Mouse (Mus musculus): ENCODE results near the gene 2010300C02Rik.
"Not testable (repeated sequence)": the region's sequence is repeated elsewhere in the genome, so short reads cannot be mapped to it uniquely, and the experiment has no call there.

The 2010300C02Rik gene

DNA sequence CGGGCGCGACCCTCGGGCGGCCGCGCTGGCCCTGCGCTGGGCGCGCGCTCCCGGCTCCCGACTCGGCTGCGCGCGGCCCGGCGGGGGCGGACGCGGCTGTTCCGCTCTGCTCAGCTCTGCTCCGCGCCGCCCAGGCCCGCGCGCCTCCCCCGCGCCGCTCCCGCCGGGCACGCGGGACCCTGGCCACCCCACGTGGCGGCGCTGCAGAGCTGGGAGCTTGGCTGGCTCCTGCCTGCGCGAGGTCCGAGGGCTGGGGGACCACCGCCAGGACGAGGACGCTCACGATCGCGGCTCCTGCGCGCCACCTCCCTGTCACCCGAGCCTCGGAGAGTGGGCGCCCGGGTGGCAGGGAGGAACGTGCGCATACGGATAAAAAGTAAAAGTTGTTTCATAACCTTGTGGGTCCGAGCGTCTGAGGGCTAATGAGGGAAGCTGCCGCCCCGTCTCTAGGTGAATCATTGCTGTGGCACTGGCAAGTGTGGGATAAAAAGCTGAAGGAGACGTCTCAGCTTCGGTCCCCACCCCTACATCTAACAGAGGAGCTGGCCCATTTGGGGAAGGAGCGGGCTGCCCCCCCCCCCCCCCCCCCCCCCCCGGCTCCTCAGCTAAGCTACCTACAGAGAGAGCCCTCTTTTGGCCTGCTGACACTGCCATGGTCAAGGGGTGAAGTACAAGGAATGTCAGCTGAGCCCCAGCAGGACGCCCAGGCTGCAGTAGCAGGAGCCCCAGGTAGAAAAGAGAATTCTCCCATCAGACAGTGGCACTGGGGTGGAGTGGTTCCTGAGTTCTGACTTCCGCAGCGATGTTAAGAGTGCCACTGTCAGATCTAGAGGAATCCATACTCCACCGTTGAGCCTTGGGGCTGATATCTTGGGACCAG, at the start of gene 2010300C02Rik:
2010300C02Rik (minus strand) TSS at position 325 of the 880 bp plus-strand sequence.
- DNase-seq (ENCODE audit: low spot score in 2 of 2) = peak; percentile 43 to 70

GRCm38 (mm10) chr1:37759407-37759806, 39.5 kb upstream of the 2010300C02Rik start:
- no peak for DNase-seq (ENCODE audit: low spot score in 2 of 2)

- no peak for DNase-seq (ENCODE audit: low spot score in 2 of 2)
Observed at GRCm38 (mm10) chr1:37744650-37745259, 24.9 kb upstream of the 2010300C02Rik start.

GRCm38 (mm10) chr1:37742602-37743270, 22.9 kb upstream of the 2010300C02Rik start:
- no peak for DNase-seq (ENCODE audit: low spot score in 2 of 2)

DNA sequence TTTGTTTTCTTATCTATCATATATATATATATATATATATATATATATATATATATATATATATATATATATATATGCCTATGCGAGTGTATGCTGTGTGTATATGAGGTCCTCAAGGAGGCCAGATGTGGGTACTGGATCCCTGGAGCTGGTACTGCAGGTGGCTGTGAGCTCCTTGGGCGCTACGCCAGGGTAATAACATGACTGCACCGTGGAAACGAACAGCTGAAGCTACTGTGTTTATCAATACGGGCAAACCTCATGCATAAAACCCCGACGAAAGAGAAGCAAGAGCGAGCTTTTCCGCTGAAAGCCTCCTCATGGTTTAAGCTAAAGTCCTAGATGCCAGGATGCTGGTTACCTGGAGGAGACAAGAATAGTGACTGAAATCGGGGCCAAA, 22.2 kb upstream of the 2010300C02Rik start:
- DNase-seq (ENCODE audit: low spot score in 2 of 2) = no peak

- no peak for DNase-seq (ENCODE audit: low spot score in 2 of 2)
Observed at GRCm38 (mm10) chr1:37740161-37740802, 20.4 kb upstream of the 2010300C02Rik start.

DNA sequence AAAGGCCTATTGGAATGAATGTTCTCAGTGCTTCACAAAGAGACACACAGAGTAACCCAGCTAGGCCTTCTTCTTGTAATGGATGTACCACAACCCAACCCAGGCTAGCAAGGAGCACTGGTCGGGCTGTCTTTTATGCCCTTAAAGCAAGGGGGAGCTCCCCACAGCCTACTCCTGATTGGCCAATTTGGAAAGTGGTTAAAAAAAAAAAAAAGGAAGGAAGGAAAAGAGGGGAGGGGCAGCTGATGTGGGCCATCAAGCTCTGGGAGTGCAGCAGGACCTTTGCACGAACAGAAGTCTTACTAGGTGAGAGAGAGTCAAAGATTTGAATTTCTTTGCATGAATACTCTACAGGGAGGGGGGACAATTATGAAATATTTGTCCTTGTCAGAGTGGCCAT, 19.0 kb upstream of the 2010300C02Rik start:
- DNase-seq (ENCODE audit: low spot score in 2 of 2) = no peak

- DNase-seq (ENCODE audit: low spot score in 2 of 2) = no peak
Observed at GRCm38 (mm10) chr1:37737045-37737444, 17.2 kb upstream of the 2010300C02Rik start.

DNA sequence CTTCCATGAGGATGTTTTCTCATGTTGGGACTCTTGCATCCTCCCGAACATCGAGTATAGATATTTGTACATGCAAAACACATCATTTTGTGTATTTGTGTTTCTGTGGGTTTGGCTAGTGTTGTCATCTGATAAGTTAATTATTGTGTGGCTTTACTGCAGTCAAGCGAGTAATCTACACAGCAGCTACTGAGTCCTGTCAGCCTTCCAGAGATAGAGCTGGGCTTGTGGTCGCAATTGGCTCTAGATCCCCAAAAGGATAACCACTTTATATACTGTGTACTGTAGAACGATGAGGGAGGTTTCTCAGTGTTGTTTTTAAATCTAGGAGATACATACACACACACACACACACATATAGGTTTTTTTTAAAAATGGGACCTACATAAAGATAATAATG, 16.0 kb upstream of the 2010300C02Rik start:
- no peak for DNase-seq (ENCODE audit: low spot score in 2 of 2)

DNA sequence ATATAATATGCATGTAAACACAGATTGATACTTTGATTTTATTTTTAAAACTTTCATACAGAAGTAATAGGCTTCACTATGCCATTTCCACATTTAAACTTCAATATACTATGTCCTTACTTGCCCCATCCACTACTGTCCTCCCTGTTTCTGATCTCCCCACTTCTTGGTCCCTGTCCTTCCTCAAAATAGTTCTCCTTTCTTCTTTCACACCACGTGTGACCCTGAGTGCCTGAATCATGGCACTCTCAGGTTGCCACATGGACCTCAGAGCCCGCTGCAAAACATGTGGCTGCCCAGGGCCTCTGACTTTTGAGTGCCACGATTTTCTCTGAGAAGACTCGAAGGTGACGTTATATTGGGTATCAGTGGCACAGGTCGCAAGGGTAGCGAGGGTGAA, 15.0 kb upstream of the 2010300C02Rik start:
- no peak for DNase-seq (ENCODE audit: low spot score in 2 of 2)

DNA sequence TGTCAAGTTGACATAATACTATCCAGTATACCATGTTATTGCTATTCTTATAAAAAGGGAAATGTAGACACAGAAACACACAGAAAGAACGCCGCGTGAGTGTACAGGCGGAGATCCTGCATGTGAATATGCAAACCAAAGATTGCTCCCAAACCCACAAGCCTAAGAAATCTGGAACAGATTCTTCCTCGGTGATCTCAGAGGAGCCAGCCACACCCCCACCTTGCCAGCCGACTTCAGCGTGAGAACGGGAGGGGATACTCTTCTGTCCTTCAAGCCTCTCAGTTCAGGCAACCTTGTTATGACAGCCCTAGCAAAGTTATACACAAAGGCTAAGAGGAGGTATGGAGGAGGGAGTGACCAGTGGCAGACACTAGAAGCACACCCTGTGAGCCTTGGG, 9.5 kb upstream of the 2010300C02Rik start:
- DNase-seq (ENCODE audit: low spot score in 2 of 2) = no peak

DNA sequence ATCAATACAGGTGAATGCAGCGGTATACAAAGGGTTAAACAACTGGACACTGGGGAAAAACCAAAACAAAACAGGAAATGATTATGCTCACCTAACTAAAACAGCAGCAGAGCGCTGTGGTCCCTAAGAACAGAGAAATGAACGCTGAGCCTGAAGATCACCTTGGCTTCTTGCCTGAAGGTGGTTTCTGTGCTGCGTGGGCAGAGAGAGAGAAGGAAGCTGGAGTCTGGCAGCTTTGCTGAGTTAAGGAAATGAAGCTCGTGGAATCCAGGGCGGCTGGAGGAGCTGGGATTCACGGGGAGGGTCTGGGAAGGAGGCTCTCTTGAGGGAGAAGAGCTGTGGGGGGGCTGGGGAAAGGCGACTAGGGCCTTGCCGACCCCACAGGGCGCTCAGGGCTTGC, 8.2 kb upstream of the 2010300C02Rik start:
- DNase-seq (ENCODE audit: low spot score in 2 of 2) = no peak

DNA sequence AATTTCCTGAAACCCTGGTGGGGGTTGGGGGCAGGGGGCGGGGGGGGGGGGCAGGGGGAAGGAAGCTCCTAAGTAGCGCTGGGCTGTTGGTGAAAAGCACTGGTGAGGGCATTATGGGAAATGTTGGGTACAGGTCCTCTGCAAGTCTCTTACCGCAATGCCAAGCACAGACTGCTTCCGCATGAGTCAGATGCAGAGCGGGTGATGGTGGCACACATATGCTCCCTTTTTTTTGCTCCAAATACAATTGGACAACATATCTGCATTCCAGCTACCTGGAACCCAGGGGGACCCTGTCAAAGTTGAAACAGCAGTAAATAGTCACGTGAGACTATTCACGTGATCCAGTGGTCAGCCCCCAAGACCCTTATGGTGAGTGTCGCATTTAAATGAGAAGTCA, 7.3 kb upstream of the 2010300C02Rik start:
- no peak for DNase-seq (ENCODE audit: low spot score in 2 of 2)

DNA sequence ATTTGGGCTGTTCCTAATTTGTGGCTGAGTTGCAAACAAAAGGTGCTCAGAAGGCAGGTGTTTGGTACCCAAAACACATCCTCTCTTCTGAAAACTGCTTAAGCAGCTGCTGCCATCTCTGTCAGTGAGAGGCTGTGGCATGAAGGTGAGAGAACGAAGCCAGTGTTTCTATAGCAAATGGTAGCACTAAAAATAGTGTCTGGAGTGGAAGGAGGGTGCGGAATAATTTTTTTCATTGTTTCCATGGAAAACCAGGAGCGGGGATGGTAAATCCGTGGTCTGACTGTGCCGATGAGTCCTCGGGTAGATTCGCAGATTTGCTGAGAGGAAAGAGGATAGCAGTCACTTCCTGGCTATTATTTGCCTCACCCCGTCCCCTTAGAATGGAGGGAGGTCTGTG, 6.5 kb upstream of the 2010300C02Rik start:
- DNase-seq (ENCODE audit: low spot score in 2 of 2) = no peak

DNA sequence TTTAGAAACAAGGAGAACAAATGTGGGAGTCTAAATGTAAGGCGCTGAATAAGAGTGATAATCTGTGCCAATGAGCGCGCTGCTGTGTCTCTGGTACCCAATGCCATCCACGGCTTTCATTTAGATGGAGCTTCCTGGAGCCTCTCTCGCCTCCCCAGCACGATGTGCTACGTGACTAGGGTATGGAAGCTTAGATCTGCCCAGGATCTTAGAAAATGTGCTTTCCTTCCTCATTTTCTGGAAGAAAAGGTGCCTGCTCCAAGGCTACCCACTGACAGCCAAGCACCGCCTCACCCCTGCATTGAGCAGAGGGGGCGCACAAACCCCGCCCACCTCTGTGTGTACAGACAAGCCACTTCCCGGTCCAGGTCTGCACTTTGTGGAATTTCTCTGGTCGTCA, 6.0 kb upstream of the 2010300C02Rik start:
- no peak for DNase-seq (ENCODE audit: low spot score in 2 of 2)

DNA sequence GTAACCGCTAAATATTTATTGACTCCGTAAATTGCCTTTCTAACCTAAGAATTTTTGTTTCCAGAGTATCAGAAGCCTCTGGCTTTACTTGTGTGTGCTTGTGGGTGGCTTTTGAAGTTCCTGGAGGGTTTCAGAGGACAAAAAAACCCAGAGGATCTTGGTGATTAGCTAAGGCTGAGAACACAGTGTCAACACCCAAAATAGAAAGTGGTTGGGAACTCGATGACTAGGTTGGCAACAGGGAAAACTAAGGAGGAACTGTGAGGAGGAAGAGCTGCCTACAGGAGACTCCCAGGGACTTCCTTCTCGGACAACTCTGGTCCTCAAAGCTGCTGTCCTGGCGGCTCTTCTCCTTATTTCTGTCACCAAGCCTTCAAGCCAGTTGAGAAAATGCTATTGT, 1.2 kb upstream of the 2010300C02Rik start:
- no peak for DNase-seq (ENCODE audit: low spot score in 2 of 2)

DNA sequence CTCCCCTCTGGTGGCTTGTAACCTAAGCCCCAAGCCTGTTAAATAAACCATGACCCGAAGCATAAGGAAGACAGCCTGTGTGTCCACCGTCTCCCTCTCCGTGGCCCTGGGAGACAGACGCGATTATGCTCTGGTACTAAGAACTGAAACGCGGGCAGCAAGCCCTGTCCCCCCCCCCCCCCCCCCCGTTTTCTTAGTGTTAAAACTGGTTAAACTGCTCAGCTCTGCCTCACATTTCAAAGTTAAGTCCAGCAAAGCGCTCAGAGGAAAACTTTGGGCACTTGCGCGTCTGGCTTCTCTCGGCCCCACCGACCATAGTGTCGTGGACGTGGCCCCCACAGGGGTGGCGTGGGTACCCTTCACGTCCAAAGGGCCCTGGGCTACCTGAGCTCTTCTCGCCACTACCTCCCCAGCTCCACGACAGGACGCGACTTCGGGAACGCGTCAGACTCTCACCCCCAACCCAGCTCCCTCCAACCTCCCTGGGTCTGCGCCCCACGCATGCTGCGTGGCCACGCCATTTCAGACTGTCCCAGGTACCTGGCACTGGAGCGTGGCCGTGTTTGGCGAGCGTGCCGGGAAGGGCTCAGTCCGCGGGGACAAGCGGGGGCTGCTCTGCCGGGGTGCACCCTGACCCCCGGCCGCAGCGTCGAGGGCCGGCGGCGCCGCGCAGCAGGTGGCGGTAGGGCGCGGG, 708 bp downstream of the 2010300C02Rik start:
- no peak for DNase-seq (ENCODE audit: low spot score in 2 of 2)

GRCm38 (mm10) chr1:37718516-37718915, 1.4 kb downstream of the 2010300C02Rik start:
- DNase-seq (ENCODE audit: low spot score in 2 of 2) = no peak

- no peak for DNase-seq (ENCODE audit: low spot score in 2 of 2)
Observed at GRCm38 (mm10) chr1:37717415-37718195, 2.3 kb downstream of the 2010300C02Rik start.

GRCm38 (mm10) chr1:37712357-37712737, 7.5 kb downstream of the 2010300C02Rik start:
- DNase-seq (ENCODE audit: low spot score in 2 of 2) = not testable (repeated sequence)
